Mouse (Mus musculus): ENCODE results near the gene Hoxa5. TPM values are rescaled to one million over a fixed set of nuclear protein-coding genes. Genes with fewer than 3 reads are reported as not detected.

Gene Hoxa5
- polyA plus RNA-seq, 1 experiment = 0.46 TPM

DNA sequence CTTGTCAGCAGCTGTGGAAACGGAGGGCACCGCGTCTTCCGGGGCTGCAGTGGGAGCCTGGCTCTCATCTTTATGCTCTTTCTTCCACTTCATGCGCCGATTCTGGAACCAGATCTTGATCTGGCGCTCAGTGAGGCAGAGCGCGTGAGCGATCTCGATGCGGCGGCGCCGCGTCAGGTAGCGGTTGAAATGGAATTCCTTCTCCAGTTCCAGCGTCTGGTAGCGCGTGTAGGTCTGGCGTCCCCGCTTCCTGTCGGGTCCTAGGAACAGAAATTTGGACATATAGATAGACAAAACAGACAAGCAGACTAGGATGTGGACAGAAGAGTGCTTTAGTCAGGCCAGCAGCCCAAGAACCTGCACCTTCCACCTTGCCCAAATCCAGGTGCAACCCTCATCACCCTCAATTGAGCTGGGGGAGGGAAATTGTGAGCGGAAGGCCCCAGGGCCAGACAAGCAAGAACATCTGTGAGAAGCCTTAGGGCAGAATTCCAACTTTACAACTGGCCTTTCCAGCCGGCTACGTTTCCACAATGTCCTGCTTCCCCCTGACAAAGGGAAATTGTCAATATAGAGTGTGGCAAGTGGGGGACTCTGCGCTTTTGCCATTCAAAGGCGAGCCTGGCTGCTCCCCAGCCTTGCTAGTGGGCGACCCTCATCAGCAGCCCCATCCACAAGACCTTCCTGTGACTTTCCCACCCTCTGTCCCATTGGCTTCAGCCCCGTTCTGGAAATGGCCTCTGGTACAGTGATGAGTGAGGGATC, 11.6 kb upstream of the Hoxa5 start:
- Histone ChIP-seq H3K4me3 (replicated peaks) (peak overlapping the region; percentile 46), H3K4me1 (peaks cover 77% of the 10 kb centered on the region), H3K9me3 (no peaks in the 10 kb centered on the region), H3K27me3 (replicated peaks) (peaks cover 100% of the 10 kb centered on the region), H3K36me3 (replicated peaks; ENCODE audit: low read length) (no peaks in the 10 kb centered on the region)
- TF ChIP-seq GATA1 (IDR thresholded peaks at IDR 0.05; ENCODE audit: borderline replicate concordance, low read length) = no peak
- TF ChIP-seq FLI1 (IDR thresholded peaks at IDR 0.05; ENCODE audit: low read length) = no peak

DNA sequence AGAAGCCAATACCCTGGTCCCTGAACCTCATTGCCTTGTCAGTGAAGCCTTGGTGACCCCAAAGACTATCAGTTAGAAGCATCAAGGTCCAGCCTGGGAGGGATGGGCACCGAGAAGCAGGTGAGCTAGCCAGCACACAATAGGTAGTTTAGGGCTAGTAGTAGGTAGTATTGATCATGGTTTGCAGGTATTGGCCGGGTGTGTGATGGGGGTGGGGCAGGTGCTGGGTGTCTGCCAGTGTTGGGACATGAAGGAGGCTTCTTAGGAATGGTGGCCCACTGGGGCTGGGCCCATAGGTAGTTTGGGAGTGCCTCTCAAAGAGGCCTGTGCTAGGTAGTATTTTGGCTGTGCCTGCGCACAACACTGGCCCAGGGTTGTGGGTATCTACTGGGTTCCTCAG, 10.7 kb upstream of the Hoxa5 start:
- TF ChIP-seq FLI1 (IDR thresholded peaks at IDR 0.05; ENCODE audit: low read length) = no peak
- TF ChIP-seq GATA1 (IDR thresholded peaks at IDR 0.05; ENCODE audit: borderline replicate concordance, low read length) = no peak
- Histone ChIP-seq H3K27me3 (replicated peaks) (peaks cover 94% of the 10 kb centered on the region), H3K36me3 (replicated peaks; ENCODE audit: low read length) (no peaks in the 10 kb centered on the region), H3K9me3 (no peaks in the 10 kb centered on the region), H3K4me1 (peaks cover 70% of the 10 kb centered on the region), H3K4me3 (replicated peaks) (no peak overlapping the region)

DNA sequence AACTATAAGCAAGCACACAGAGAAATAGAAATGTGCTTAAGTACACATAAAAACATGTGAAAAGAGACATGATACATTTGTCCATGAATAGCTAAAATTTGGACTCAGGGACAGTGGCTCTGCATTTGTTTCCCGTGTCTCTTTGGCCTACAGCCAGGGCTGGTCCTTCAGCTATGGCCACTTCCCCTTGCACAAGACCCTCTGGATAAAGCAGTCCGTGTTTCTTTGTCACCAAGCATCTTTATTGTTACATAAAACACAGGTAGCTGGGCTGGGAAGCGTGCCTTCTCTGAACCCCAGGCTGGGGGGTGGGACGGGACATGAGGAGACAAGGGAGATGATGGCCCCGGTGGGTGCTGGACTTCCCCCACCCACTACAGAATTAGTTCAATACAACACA, 9.9 kb upstream of the Hoxa5 start:
- no peaks in the 10 kb centered on the region for H3K36me3 ChIP-seq (replicated peaks; ENCODE audit: low read length)
- no peak overlapping the region for H3K4me3 ChIP-seq (replicated peaks)
- TF ChIP-seq GATA1 (IDR thresholded peaks at IDR 0.05; ENCODE audit: borderline replicate concordance, low read length) = no peak
- no peak for TF ChIP-seq FLI1 (IDR thresholded peaks at IDR 0.05; ENCODE audit: low read length)
- H3K27me3 ChIP-seq (replicated peaks) = peaks cover 94% of the 10 kb centered on the region
- 0 out of 2 replicates have a peak, but pooled peaks cover 2% of the 10 kb centered on the region for H3K9me3 ChIP-seq
- H3K4me1 ChIP-seq = peaks cover 71% of the 10 kb centered on the region

- Histone ChIP-seq H3K27me3 (replicated peaks) (peaks cover 93% of the 10 kb centered on the region), H3K4me3 (replicated peaks) (peak within 1 kb of the TSS; percentile 97), H3K4me1 (peaks cover 65% of the 10 kb centered on the region), H3K36me3 (replicated peaks; ENCODE audit: low read length) (no peaks in the 10 kb centered on the region), H3K9me3 (peaks cover 7% of the 10 kb centered on the region; the same call in 1 of the 2 replicates)
- TF ChIP-seq FLI1 (IDR thresholded peaks at IDR 0.05; ENCODE audit: low read length) (no peak), GATA1 (IDR thresholded peaks at IDR 0.05; ENCODE audit: borderline replicate concordance, low read length) (no peak)
These were observed 9.0 kb upstream of the Hoxa5 start, which contains the start of the genes Hoxa3 and Gm28308 for GRCm38 (mm10) chr6:52213119-52213986. Gene Hoxa3 (minus strand): TSS chr6:52213336. Gene Gm28308 (minus strand): TSS chr6:52213339.

DNA sequence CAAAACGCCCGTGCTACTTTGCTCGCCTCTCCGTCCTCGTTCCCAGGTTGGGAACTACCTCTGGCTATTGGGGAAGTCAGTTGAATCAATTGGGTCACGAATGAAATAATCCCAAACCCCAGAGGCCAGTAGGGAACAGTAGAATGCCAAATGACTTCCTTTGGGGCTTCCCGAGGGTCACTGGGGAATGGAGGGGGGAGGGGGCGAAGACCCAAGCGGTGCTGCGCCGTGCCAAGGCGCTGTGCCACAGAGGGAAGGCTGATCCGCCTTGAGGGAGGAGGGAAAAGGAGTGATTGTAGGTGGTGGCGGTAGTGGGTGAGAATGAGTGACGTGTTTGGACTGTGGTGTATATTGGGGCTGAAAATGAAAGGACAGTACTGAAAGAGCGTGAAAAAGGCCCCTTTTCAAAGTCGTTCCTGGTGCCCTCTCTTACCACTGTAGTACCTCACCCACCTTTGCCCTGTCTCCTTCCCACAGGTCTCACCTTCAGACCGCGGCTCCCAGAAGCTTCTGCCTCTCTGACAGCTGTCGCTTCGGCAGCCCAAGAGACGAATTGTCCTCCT, 8.2 kb upstream of the Hoxa5 start:
- Histone ChIP-seq H3K4me3 (replicated peaks) (peak overlapping the region; percentile 97), H3K9me3 (peaks cover 12% of the 10 kb centered on the region; the same call in 1 of the 2 replicates), H3K36me3 (replicated peaks; ENCODE audit: low read length) (no peaks in the 10 kb centered on the region), H3K27me3 (replicated peaks) (peaks cover 91% of the 10 kb centered on the region), H3K4me1 (peaks cover 58% of the 10 kb centered on the region)
- TF ChIP-seq GATA1 (IDR thresholded peaks at IDR 0.05; ENCODE audit: borderline replicate concordance, low read length) (no peak), FLI1 (IDR thresholded peaks at IDR 0.05; ENCODE audit: low read length) (no peak)

GRCm38 (mm10) chr6:52211961-52212360, 7.6 kb upstream of the Hoxa5 start:
- H3K27me3 ChIP-seq (replicated peaks) = peaks cover 91% of the 10 kb centered on the region

GRCm38 (mm10) chr6:52211170-52211935, 7.0 kb upstream of the Hoxa5 start:
- Histone ChIP-seq H3K27me3 (replicated peaks) (peaks cover 90% of the 10 kb centered on the region), H3K9me3 (peaks cover 14% of the 10 kb centered on the region), H3K4me3 (replicated peaks) (peak overlapping the region; percentile 97), H3K4me1 (peaks cover 45% of the 10 kb centered on the region), H3K36me3 (replicated peaks; ENCODE audit: low read length) (peaks cover 2% of the 10 kb centered on the region)
- TF ChIP-seq FLI1 (IDR thresholded peaks at IDR 0.05; ENCODE audit: low read length) (no peak), GATA1 (IDR thresholded peaks at IDR 0.05; ENCODE audit: borderline replicate concordance, low read length) (no peak)

More at GRCm38 (mm10) chr6:52211961-52212360, 7.6 kb upstream of the Hoxa5 start:
- TF ChIP-seq GATA1 (IDR thresholded peaks at IDR 0.05; ENCODE audit: borderline replicate concordance, low read length) (no peak), FLI1 (IDR thresholded peaks at IDR 0.05; ENCODE audit: low read length) (no peak)
- Histone ChIP-seq H3K4me1 (peaks cover 51% of the 10 kb centered on the region), H3K36me3 (replicated peaks; ENCODE audit: low read length) (no peaks in the 10 kb centered on the region), H3K9me3 (peaks cover 12% of the 10 kb centered on the region; the same call in 1 of the 2 replicates), H3K4me3 (replicated peaks) (peak overlapping the region; percentile 97)

GRCm38 (mm10) chr6:52209685-52210046, 5.3 kb upstream of the Hoxa5 start:
- peaks cover 84% of the 10 kb centered on the region for H3K27me3 ChIP-seq (replicated peaks)
- peaks cover 36% of the 10 kb centered on the region for H3K4me1 ChIP-seq
- TF ChIP-seq FLI1 (IDR thresholded peaks at IDR 0.05; ENCODE audit: low read length) = no peak
- no peak for TF ChIP-seq GATA1 (IDR thresholded peaks at IDR 0.05; ENCODE audit: borderline replicate concordance, low read length)
- H3K36me3 ChIP-seq (replicated peaks; ENCODE audit: low read length) = peaks cover 19% of the 10 kb centered on the region
- H3K9me3 ChIP-seq = peaks cover 31% of the 10 kb centered on the region
- H3K4me3 ChIP-seq (replicated peaks) = peak overlapping the region; percentile 65

Data from megakaryocyte, embryonic 14.5 days (primary cell).